Mouse (Mus musculus): ENCODE measurements at regions not wholly inside any gene's neighbourhood (a gene's known extent, or its start where the extent isn't known, plus 50 kb on each side); places are given as distances from the start of the nearest gene placed in this dataset.
A peak's percentile ranks its signal among the peaks of the same experiment; 100 is the strongest.

GRCm38 (mm10) chr2:78381234-78381633, 435.1 kb upstream of the Cwc22 start:
- no peaks in the 10 kb centered on the region for H3K36me3 ChIP-seq (ENCODE audit: control insufficient read depth, insufficient read depth, low read length)
- H3K27ac ChIP-seq (ENCODE audit: low read depth, low read length) = no peak overlapping the region
- DNase-seq (ENCODE audit: low spot score) = no peak
- H3K9ac ChIP-seq (ENCODE audit: low read length) = no peak overlapping the region
- H3K4me3 ChIP-seq (ENCODE audit: low read depth, low read length) = no peak overlapping the region
- no peak for ATAC-seq
- no peak overlapping the region for H3K4me2 ChIP-seq (ENCODE audit: low read length)
- H3K4me1 ChIP-seq (ENCODE audit: control insufficient read depth, insufficient read depth, low read length) = no peaks in the 10 kb centered on the region
- no peaks in the 10 kb centered on the region for H3K9me3 ChIP-seq (replicated peaks; ENCODE audit: control insufficient read depth, low read length)
- H3K27me3 ChIP-seq (replicated peaks; ENCODE audit: control insufficient read depth, insufficient read depth, low read length) = no peaks in the 10 kb centered on the region

- H3K9ac ChIP-seq (ENCODE audit: low read length) = no peak overlapping the region
These were observed 385.7 kb upstream of the Cwc22 start for GRCm38 (mm10) chr2:78331736-78332475.

GRCm38 (mm10) chr2:78326091-78326490, 379.9 kb upstream of the Cwc22 start:
- H3K27ac ChIP-seq (ENCODE audit: low read depth, low read length) = no peak overlapping the region
- no peak overlapping the region for H3K4me3 ChIP-seq (ENCODE audit: low read depth, low read length)
- WGBS = 85% methylated on average over 2 of the region's 2 CpGs

More at GRCm38 (mm10) chr2:78331736-78332475, 385.7 kb upstream of the Cwc22 start:
- no peaks in the 10 kb centered on the region for H3K27me3 ChIP-seq (replicated peaks; ENCODE audit: control insufficient read depth, insufficient read depth, low read length)
- H3K4me3 ChIP-seq (ENCODE audit: low read depth, low read length) = no peak overlapping the region
- no peaks in the 10 kb centered on the region; the same call in 1 of the 2 replicates for H3K9me3 ChIP-seq (replicated peaks; ENCODE audit: control insufficient read depth, low read length)
- 69% methylated on average over 5 of the region's 5 CpGs for WGBS
- no peaks in the 10 kb centered on the region for H3K36me3 ChIP-seq (ENCODE audit: control insufficient read depth, insufficient read depth, low read length)
- ATAC-seq (no peak), DNase-seq (ENCODE audit: low spot score) (no peak)
- H3K27ac ChIP-seq (ENCODE audit: low read depth, low read length) = no peak overlapping the region
- no peak overlapping the region for H3K4me2 ChIP-seq (ENCODE audit: low read length)
- no peaks in the 10 kb centered on the region for H3K4me1 ChIP-seq (ENCODE audit: control insufficient read depth, insufficient read depth, low read length)

GRCm38 (mm10) chr2:78322216-78322965, 376.2 kb upstream of the Cwc22 start:
- Histone ChIP-seq H3K27me3 (replicated peaks; ENCODE audit: control insufficient read depth, insufficient read depth, low read length) (no peaks in the 10 kb centered on the region), H3K9me3 (replicated peaks; ENCODE audit: control insufficient read depth, low read length) (no peaks in the 10 kb centered on the region), H3K36me3 (ENCODE audit: control insufficient read depth, insufficient read depth, low read length) (no peaks in the 10 kb centered on the region), H3K27ac (ENCODE audit: low read depth, low read length) (no peak overlapping the region), H3K9ac (ENCODE audit: low read length) (no peak overlapping the region), H3K4me2 (ENCODE audit: low read length) (no peak overlapping the region), H3K4me1 (ENCODE audit: control insufficient read depth, insufficient read depth, low read length) (no peaks in the 10 kb centered on the region), H3K4me3 (ENCODE audit: low read depth, low read length) (no peak overlapping the region)
- ATAC-seq (peak; percentile 60; the same call in 1 of the 2 replicates), DNase-seq (ENCODE audit: low spot score) (peak; percentile 17)
- 54% methylated on average over 3 of the region's 3 CpGs for WGBS

More at GRCm38 (mm10) chr2:78326091-78326490, 379.9 kb upstream of the Cwc22 start:
- DNase-seq (ENCODE audit: low spot score) (no peak), ATAC-seq (no peak)
- no peak overlapping the region for H3K4me2 ChIP-seq (ENCODE audit: low read length)
- no peaks in the 10 kb centered on the region for H3K4me1 ChIP-seq (ENCODE audit: control insufficient read depth, insufficient read depth, low read length)
- H3K9me3 ChIP-seq (replicated peaks; ENCODE audit: control insufficient read depth, low read length) = no peaks in the 10 kb centered on the region; the same call in 1 of the 2 replicates
- no peaks in the 10 kb centered on the region for H3K36me3 ChIP-seq (ENCODE audit: control insufficient read depth, insufficient read depth, low read length)
- H3K27me3 ChIP-seq (replicated peaks; ENCODE audit: control insufficient read depth, insufficient read depth, low read length) = no peaks in the 10 kb centered on the region
- H3K9ac ChIP-seq (ENCODE audit: low read length) = no peak overlapping the region

- peak; percentile 11 for DNase-seq (ENCODE audit: low spot score)
- no peak overlapping the region for H3K4me2 ChIP-seq (ENCODE audit: low read length)
- no peaks in the 10 kb centered on the region for H3K36me3 ChIP-seq (ENCODE audit: control insufficient read depth, insufficient read depth, low read length)
- no peak overlapping the region for H3K4me3 ChIP-seq (ENCODE audit: low read depth, low read length)
- H3K27me3 ChIP-seq (replicated peaks; ENCODE audit: control insufficient read depth, insufficient read depth, low read length) = no peaks in the 10 kb centered on the region
- no peaks in the 10 kb centered on the region for H3K9me3 ChIP-seq (replicated peaks; ENCODE audit: control insufficient read depth, low read length)
- H3K27ac ChIP-seq (ENCODE audit: low read depth, low read length) = no peak overlapping the region
- H3K4me1 ChIP-seq (ENCODE audit: control insufficient read depth, insufficient read depth, low read length) = no peaks in the 10 kb centered on the region; the same call in 1 of the 2 replicates
- 51% methylated on average over 13 of the region's 13 CpGs for WGBS
- ATAC-seq = peak; percentile 29; the same call in 1 of the 2 replicates
- no peak overlapping the region; the same call in 1 of the 2 replicates for H3K9ac ChIP-seq (ENCODE audit: low read length)
These were observed 365.8 kb upstream of the Cwc22 start for GRCm38 (mm10) chr2:78311766-78312491.

- Histone ChIP-seq H3K4me1 (ENCODE audit: control insufficient read depth, insufficient read depth, low read length) (no peaks in the 10 kb centered on the region; the same call in 1 of the 2 replicates), H3K27ac (ENCODE audit: low read depth, low read length) (no peak overlapping the region), H3K4me2 (ENCODE audit: low read length) (no peak overlapping the region), H3K27me3 (replicated peaks; ENCODE audit: control insufficient read depth, insufficient read depth, low read length) (no peaks in the 10 kb centered on the region), H3K9ac (ENCODE audit: low read length) (no peak overlapping the region), H3K4me3 (ENCODE audit: low read depth, low read length) (no peak overlapping the region), H3K36me3 (ENCODE audit: control insufficient read depth, insufficient read depth, low read length) (no peaks in the 10 kb centered on the region), H3K9me3 (replicated peaks; ENCODE audit: control insufficient read depth, low read length) (no peaks in the 10 kb centered on the region)
- WGBS = 55% methylated on average over 2 of the region's 2 CpGs
- ATAC-seq (no peak), DNase-seq (ENCODE audit: low spot score) (no peak)
These were observed 363.2 kb upstream of the Cwc22 start for GRCm38 (mm10) chr2:78309361-78309760.

GRCm38 (mm10) chr2:78306897-78307296, 360.7 kb upstream of the Cwc22 start:
- DNase-seq (ENCODE audit: low spot score) (peak; percentile 14), ATAC-seq (peak; percentile 50; the same call in 1 of the 2 replicates)
- Histone ChIP-seq H3K27ac (ENCODE audit: low read depth, low read length) (no peak overlapping the region), H3K4me1 (ENCODE audit: control insufficient read depth, insufficient read depth, low read length) (no peaks in the 10 kb centered on the region; the same call in 1 of the 2 replicates), H3K4me3 (ENCODE audit: low read depth, low read length) (no peak overlapping the region), H3K9me3 (replicated peaks; ENCODE audit: control insufficient read depth, low read length) (no peaks in the 10 kb centered on the region), H3K9ac (ENCODE audit: low read length) (no peak overlapping the region), H3K36me3 (ENCODE audit: control insufficient read depth, insufficient read depth, low read length) (no peaks in the 10 kb centered on the region), H3K27me3 (replicated peaks; ENCODE audit: control insufficient read depth, insufficient read depth, low read length) (no peaks in the 10 kb centered on the region), H3K4me2 (ENCODE audit: low read length) (no peak overlapping the region)
- 66% methylated on average over 4 of the region's 4 CpGs for WGBS

- DNase-seq (ENCODE audit: low spot score) (no peak), ATAC-seq (no peak)
- 25% methylated on average over 1 of the region's 1 CpGs for WGBS
- H3K27ac ChIP-seq (ENCODE audit: low read depth, low read length) = no peak overlapping the region
- H3K9ac ChIP-seq (ENCODE audit: low read length) = no peak overlapping the region
- H3K4me3 ChIP-seq (ENCODE audit: low read depth, low read length) = no peak overlapping the region
- no peaks in the 10 kb centered on the region for H3K9me3 ChIP-seq (replicated peaks; ENCODE audit: control insufficient read depth, low read length)
- H3K4me1 ChIP-seq (ENCODE audit: control insufficient read depth, insufficient read depth, low read length) = no peaks in the 10 kb centered on the region
- H3K4me2 ChIP-seq (ENCODE audit: low read length) = no peak overlapping the region
- no peaks in the 10 kb centered on the region for H3K27me3 ChIP-seq (replicated peaks; ENCODE audit: control insufficient read depth, insufficient read depth, low read length)
- no peaks in the 10 kb centered on the region for H3K36me3 ChIP-seq (ENCODE audit: control insufficient read depth, insufficient read depth, low read length)
These were observed 345.5 kb upstream of the Cwc22 start for GRCm38 (mm10) chr2:78291665-78292064.
